Mouse (Mus musculus) kidney, adult 2 months (tissue): ENCODE measurements around the gene Csrp2. TPM values are rescaled to one million over a fixed set of nuclear protein-coding genes. Genes with fewer than 3 reads are reported as not detected.

ENCODE experiments used
- DNase-seq: peaks from one replicate; pipeline ENCODE4 v3.0.0; 2021
- H3K27ac ChIP-seq: fragments of 200-500 bp; 2 replicates; pipeline ENCODE4 v1.5.1; 2012; ENCODE audit warnings: low read depth, low read length, control low read depth, inconsistent platforms; ENCODE audit not compliant: insufficient read depth
- H3K27me3 ChIP-seq: fragments of 200-500 bp; replicated peaks from 2 replicates; pipeline ENCODE4 v1.6.1; 2012; ENCODE audit warnings: mild to moderate bottlenecking, moderate library complexity, low read length, inconsistent platforms; ENCODE audit not compliant: control insufficient read depth, insufficient read depth
- H3K36me3 ChIP-seq: fragments of 200-500 bp; 2 replicates; pipeline ENCODE4 v1.6.1; 2012; ENCODE audit warnings: mild to moderate bottlenecking, moderate library complexity, low read length, inconsistent platforms; ENCODE audit not compliant: control insufficient read depth, insufficient read depth
- H3K4me1 ChIP-seq: fragments of 200-500 bp; 2 replicates; pipeline ENCODE4 v1.6.1; 2011; ENCODE audit warnings: low read length; ENCODE audit not compliant: control insufficient read depth, insufficient read depth
- H3K4me3 ChIP-seq: fragments of 200-500 bp; 2 replicates; pipeline ENCODE4 v1.5.1; 2011; ENCODE audit warnings: mild to moderate bottlenecking, low read depth, low read length, control low read depth; ENCODE audit not compliant: insufficient read depth
- CTCF ChIP-seq: fragments of 200-500 bp; conservative IDR thresholded peaks from 2 replicates; pipeline ENCODE4 v1.5.1; 2011; ENCODE audit warnings: low read depth, mild to moderate bottlenecking, control low read depth, low read length, moderate library complexity, mixed read lengths; ENCODE audit not compliant: insufficient read depth, insufficient read length
- POLR2A ChIP-seq: fragments of 200-500 bp; IDR thresholded peaks from one replicate; pipeline ENCODE4 v1.6.1; 2011; ENCODE audit warnings: low read depth, low read length, control low read depth
- WGBS: fragments of 180-500 bp; shearing (Covaris S2); methylation state at CpG from one replicate; pipeline ENCODE4 v1.1.7; 2018; 5-methylcytosine and 5-hydroxymethylcytosine counted together
- polyA plus RNA-seq: library from polyadenylated mRNA; depleted of rRNA; stranded (reverse); fragments of >200 nt; gene quantifications from 2 replicates; pipeline ENCODE4 v1.2.3, GENCODE M21; 2012

Gene Csrp2
- polyA plus RNA-seq, 1 experiment, result 193 TPM

- H3K4me1 ChIP-seq, result peaks cover 18% of the 10 kb centered on the region
- no peak overlapping the region for H3K4me3 ChIP-seq
- H3K27ac ChIP-seq, result peak overlapping the region; percentile 80
- peaks cover 6% of the 10 kb centered on the region for H3K36me3 ChIP-seq
- TF ChIP-seq POLR2A (no peak), CTCF (no peak)
- WGBS, result 65% methylated on average over 4 of the region's 4 CpGs
- no peak for DNase-seq
- no peaks in the 10 kb centered on the region for H3K27me3 ChIP-seq
These were observed 32.2 kb downstream of the Csrp2 start for GRCm38 (mm10) chr10:110951748-110952147.

- no peak for TF ChIP-seq POLR2A
- H3K27ac ChIP-seq, result peak overlapping the region; percentile 80
- peaks cover 6% of the 10 kb centered on the region for H3K36me3 ChIP-seq
- DNase-seq, result no peak
- H3K4me1 ChIP-seq, result peaks cover 18% of the 10 kb centered on the region
- H3K4me3 ChIP-seq, result no peak overlapping the region
- WGBS, result 51% methylated on average over 8 of the region's 8 CpGs
- no peaks in the 10 kb centered on the region for H3K27me3 ChIP-seq
These were observed 32.7 kb downstream of the Csrp2 start for GRCm38 (mm10) chr10:110952271-110952670.

GRCm38 (mm10) chr10:110952937-110953451, 33.4 kb downstream of the Csrp2 start:
- 4% methylated on average over 9 of the region's 9 CpGs for WGBS
- Histone ChIP-seq H3K4me3 (no peak overlapping the region), H3K27me3 (no peaks in the 10 kb centered on the region), H3K4me1 (peaks cover 18% of the 10 kb centered on the region), H3K27ac (peak overlapping the region; percentile 80), H3K36me3 (peaks cover 6% of the 10 kb centered on the region)
- TF ChIP-seq POLR2A (no peak), CTCF (no peak)
- peak; percentile 98 for DNase-seq

GRCm38 (mm10) chr10:110958879-110959278, 39.3 kb downstream of the Csrp2 start:
- TF ChIP-seq CTCF, result no peak
- TF ChIP-seq POLR2A, result no peak
- no peak overlapping the region for H3K27ac ChIP-seq
- peaks cover 3% of the 10 kb centered on the region; the same call in 1 of the 2 replicates for H3K4me1 ChIP-seq
- no peak overlapping the region for H3K4me3 ChIP-seq
- H3K27me3 ChIP-seq, result no peaks in the 10 kb centered on the region
- no peak for DNase-seq
- peaks cover 7% of the 10 kb centered on the region for H3K36me3 ChIP-seq
- WGBS, result 93% methylated on average over 6 of the region's 6 CpGs

- Histone ChIP-seq H3K4me3 (no peak overlapping the region), H3K27me3 (no peaks in the 10 kb centered on the region), H3K27ac (no peak overlapping the region), H3K36me3 (peaks cover 7% of the 10 kb centered on the region), H3K4me1 (0 out of 2 replicates have a peak, but pooled peaks cover 3% of the 10 kb centered on the region)
- WGBS, result 91% methylated on average over 8 of the region's 8 CpGs
- no peak for TF ChIP-seq CTCF
- TF ChIP-seq POLR2A, result no peak
- no peak for DNase-seq
These were observed 40.2 kb downstream of the Csrp2 start for GRCm38 (mm10) chr10:110959781-110960180.

- H3K4me1 ChIP-seq, result 0 out of 2 replicates have a peak, but pooled peaks cover 3% of the 10 kb centered on the region
- peak; percentile 67 for DNase-seq
- no peaks in the 10 kb centered on the region for H3K27me3 ChIP-seq
- H3K4me3 ChIP-seq, result no peak overlapping the region
- peaks cover 4% of the 10 kb centered on the region for H3K36me3 ChIP-seq
- 75% methylated on average over 6 of the region's 6 CpGs for WGBS
- TF ChIP-seq CTCF (no peak), POLR2A (no peak)
- H3K27ac ChIP-seq, result no peak overlapping the region
These were observed 41.3 kb downstream of the Csrp2 start for GRCm38 (mm10) chr10:110960841-110961240.

- Histone ChIP-seq H3K27ac (no peak overlapping the region), H3K36me3 (peaks cover 5% of the 10 kb centered on the region), H3K4me1 (0 out of 2 replicates have a peak, but pooled peaks cover 3% of the 10 kb centered on the region), H3K4me3 (no peak overlapping the region), H3K27me3 (no peaks in the 10 kb centered on the region)
- TF ChIP-seq CTCF, result peak; percentile 55
- no peak for TF ChIP-seq POLR2A
- WGBS, result 24% methylated on average over 1 of the region's 1 CpGs
- peak; percentile 55 for DNase-seq
These were observed 42.6 kb downstream of the Csrp2 start for GRCm38 (mm10) chr10:110962172-110962571.
